Mouse (Mus musculus) midbrain, embryonic 11.5 days (tissue): ENCODE data around the gene Snx33. TPM values are rescaled to one million over a fixed set of nuclear protein-coding genes. Genes with fewer than 3 reads are reported as not detected.
"Not testable (repeated sequence)": the region's sequence is repeated elsewhere in the genome, so short reads cannot be mapped to it uniquely, and the experiment has no call there.

Source experiments
- ATAC-seq: fragments of 200-750 bp; cut with Nextera tagmentation; 2 replicates; pipeline ENCODE4 v1.8.0; 2017; ENCODE audit warnings: moderate TSS enrichment, moderate library complexity; ENCODE audit not compliant: low FRiP score
- DNase-seq: peaks from one replicate; pipeline ENCODE4 v3.0.0; 2015; ENCODE audit warnings: low spot score; ENCODE audit errors: missing footprints
- H3K27ac ChIP-seq: fragments of 300-500 bp; sonication (generic); 2 replicates; pipeline ENCODE4 v1.5.1; 2014; ENCODE audit warnings: low read depth, low read length
- H3K27me3 ChIP-seq: fragments of 300-500 bp; sonication (generic); 2 replicates; pipeline ENCODE4 v1.6.1; 2014; ENCODE audit warnings: mild to moderate bottlenecking, low read length, moderate library complexity, mixed read lengths; ENCODE audit not compliant: control insufficient read depth, insufficient read depth
- H3K36me3 ChIP-seq: fragments of 300-500 bp; sonication (generic); 2 replicates; pipeline ENCODE4 v1.6.1; 2014; ENCODE audit warnings: mild to moderate bottlenecking, low read length, moderate library complexity, mixed read lengths; ENCODE audit not compliant: control insufficient read depth, insufficient read depth
- H3K4me1 ChIP-seq: fragments of 300-500 bp; sonication (generic); 2 replicates; pipeline ENCODE4 v1.6.1; 2014; ENCODE audit warnings: low read length; ENCODE audit not compliant: control insufficient read depth, insufficient read depth
- H3K4me2 ChIP-seq: fragments of 300-500 bp; sonication (generic); 2 replicates; pipeline ENCODE4 v1.6.1; 2014; ENCODE audit warnings: mild to moderate bottlenecking, moderate library complexity
- H3K4me3 ChIP-seq: fragments of 300-500 bp; sonication (generic); 2 replicates; pipeline ENCODE4 v1.5.1; 2014; ENCODE audit warnings: low read depth, low read length
- H3K9ac ChIP-seq: fragments of 300-500 bp; sonication (generic); 2 replicates; pipeline ENCODE4 v1.6.1; 2014; ENCODE audit warnings: low read length
- H3K9me3 ChIP-seq: fragments of 300-500 bp; sonication (generic); 2 replicates; pipeline ENCODE4 v1.6.1; 2016; ENCODE audit warnings: low read length; ENCODE audit not compliant: control insufficient read depth
- WGBS: fragments of 180-500 bp; shearing (Covaris S2); extraction: QIAGEN DNeasy Blood & Tissue Kit; methylation state at CpG from one replicate; pipeline ENCODE4 v1.1.7; 2014; 5-methylcytosine and 5-hydroxymethylcytosine counted together
- polyA plus RNA-seq: library from polyadenylated mRNA; unstranded; fragments of >200 nt; fragmentation: Nextera tagmentation; extraction: Ambion mirVana; gene quantifications from 2 replicates; pipeline ENCODE4 v1.2.1, GENCODE M21; 2014

The Snx33 gene
- polyA plus RNA-seq, 1 experiment from 2014 or later = 4.9 TPM

DNA sequence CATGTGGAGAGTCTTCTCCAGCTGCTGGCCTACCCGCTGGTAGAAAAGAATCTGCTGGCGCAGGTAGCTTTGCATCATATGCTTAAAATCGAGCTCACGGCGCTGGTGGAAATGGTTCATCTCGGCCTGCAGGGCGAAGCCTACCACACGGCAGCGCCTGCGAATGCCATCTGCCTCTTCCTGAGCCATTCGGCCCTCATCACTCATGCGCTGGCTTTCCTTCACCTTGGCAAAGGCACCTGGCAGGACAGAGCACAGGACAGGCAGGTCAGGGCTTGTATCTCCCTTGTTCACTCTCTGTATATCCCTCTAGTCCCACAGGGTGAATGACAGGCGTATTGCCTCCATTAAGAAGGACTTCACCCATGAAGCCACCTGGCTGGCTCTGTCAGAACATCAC, 9.7 kb downstream of the Snx33 start:
- Histone ChIP-seq H3K9me3 (no peaks in the 10 kb centered on the region; the same call in 1 of the 2 replicates), H3K27me3 (no peaks in the 10 kb centered on the region), H3K4me1 (0 out of 2 replicates have a peak, but pooled peaks cover 2% of the 10 kb centered on the region), H3K36me3 (peaks cover 7% of the 10 kb centered on the region), H3K9ac (no peak overlapping the region), H3K4me2 (no peak overlapping the region), H3K27ac (no peak overlapping the region), H3K4me3 (no peak overlapping the region)
- no peak for DNase-seq
- no peak for ATAC-seq
- 96% methylated on average over 13 of the region's 13 CpGs for WGBS

GRCm38 (mm10) chr9:56917131-56917530, 11.0 kb downstream of the Snx33 start:
- no peak overlapping the region for H3K4me2 ChIP-seq
- 46% methylated on average over 2 of the region's 2 CpGs for WGBS
- ATAC-seq = no peak

GRCm38 (mm10) chr9:56915695-56916410, 12.3 kb downstream of the Snx33 start:
- Histone ChIP-seq H3K4me2 (no peak overlapping the region), H3K9me3 (no peaks in the 10 kb centered on the region), H3K27me3 (no peaks in the 10 kb centered on the region), H3K4me1 (no peaks in the 10 kb centered on the region), H3K9ac (no peak overlapping the region), H3K27ac (no peak overlapping the region), H3K36me3 (peaks cover 5% of the 10 kb centered on the region), H3K4me3 (no peak overlapping the region)
- no peak for ATAC-seq
- DNase-seq = no peak
- 82% methylated on average over 5 of the region's 5 CpGs for WGBS

More at GRCm38 (mm10) chr9:56917131-56917530, 11.0 kb downstream of the Snx33 start:
- Histone ChIP-seq H3K4me3 (no peak overlapping the region), H3K9me3 (no peaks in the 10 kb centered on the region; the same call in 1 of the 2 replicates), H3K9ac (no peak overlapping the region), H3K36me3 (peaks cover 7% of the 10 kb centered on the region), H3K4me1 (no peaks in the 10 kb centered on the region), H3K27me3 (no peaks in the 10 kb centered on the region), H3K27ac (no peak overlapping the region)
- no peak for DNase-seq

DNA sequence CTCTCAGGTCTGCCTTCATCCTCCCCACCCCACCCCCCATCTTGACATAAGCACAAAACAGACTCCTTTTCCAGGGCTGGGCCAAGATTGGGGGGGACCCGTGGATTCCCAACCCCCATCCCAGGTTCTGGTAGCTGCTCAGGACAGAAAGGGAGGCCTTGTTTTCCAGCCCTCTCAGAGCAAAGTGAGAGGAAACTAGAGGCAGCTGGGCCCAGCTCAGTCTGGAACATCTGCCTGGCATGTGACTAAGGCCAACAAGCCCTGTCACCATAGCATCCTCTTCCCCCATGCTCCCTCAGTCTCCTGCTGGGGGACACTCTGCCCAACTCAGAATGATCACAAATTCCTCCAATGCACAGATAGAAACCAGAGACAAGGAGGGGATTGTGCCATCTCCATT, 13.1 kb downstream of the Snx33 start:
- no peak overlapping the region for H3K9ac ChIP-seq

GRCm38 (mm10) chr9:56913991-56914390, 14.2 kb downstream of the Snx33 start:
- peaks cover 2% of the 10 kb centered on the region; the same call in 1 of the 2 replicates for H3K36me3 ChIP-seq
- no peak for ATAC-seq
- no peak overlapping the region for H3K27ac ChIP-seq
- no peak for DNase-seq
- no peaks in the 10 kb centered on the region for H3K4me1 ChIP-seq
- no peak overlapping the region for H3K9ac ChIP-seq
- H3K4me2 ChIP-seq = no peak overlapping the region
- H3K4me3 ChIP-seq = no peak overlapping the region
- no peaks in the 10 kb centered on the region for H3K9me3 ChIP-seq
- 90% methylated on average over 9 of the region's 9 CpGs for WGBS
- H3K27me3 ChIP-seq = no peaks in the 10 kb centered on the region

More for the DNA sequence above, 13.1 kb downstream of the Snx33 start:
- H3K4me3 ChIP-seq = no peak overlapping the region
- no peaks in the 10 kb centered on the region for H3K9me3 ChIP-seq
- no peak for DNase-seq
- H3K4me1 ChIP-seq = no peaks in the 10 kb centered on the region
- no peak overlapping the region for H3K27ac ChIP-seq
- H3K27me3 ChIP-seq = no peaks in the 10 kb centered on the region
- no peak for ATAC-seq
- 77% methylated on average over 1 of the region's 1 CpGs for WGBS
- H3K4me2 ChIP-seq = no peak overlapping the region
- peaks cover 5% of the 10 kb centered on the region for H3K36me3 ChIP-seq

- ATAC-seq = no peak
- Histone ChIP-seq H3K4me3 (no peak overlapping the region), H3K4me1 (no peaks in the 10 kb centered on the region), H3K9ac (no peak overlapping the region), H3K9me3 (no peaks in the 10 kb centered on the region), H3K27me3 (no peaks in the 10 kb centered on the region), H3K36me3 (no peaks in the 10 kb centered on the region), H3K27ac (no peak overlapping the region), H3K4me2 (no peak overlapping the region)
- 71% methylated on average over 1 of the region's 1 CpGs for WGBS
- no peak for DNase-seq
These were observed 17.2 kb downstream of the Snx33 start for GRCm38 (mm10) chr9:56911017-56911416.

DNA sequence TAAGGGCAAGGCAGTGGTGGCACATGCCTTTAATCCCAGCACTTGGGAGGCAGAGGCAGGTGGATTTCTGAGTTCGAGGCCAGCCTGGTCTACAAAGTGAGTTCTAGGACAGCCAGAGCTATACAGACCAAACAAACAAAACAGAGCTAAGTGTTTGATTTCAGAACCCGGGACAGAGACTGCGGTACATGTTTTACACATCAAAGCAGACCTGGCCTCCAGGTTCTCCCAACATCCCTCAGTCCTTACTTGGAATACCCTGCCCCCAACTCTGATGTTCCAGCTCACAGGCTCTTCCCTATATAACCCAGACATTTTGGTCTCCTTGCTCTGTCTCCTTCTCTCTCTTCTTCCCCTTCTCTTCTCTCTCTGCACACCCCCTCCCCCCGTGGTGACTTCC, 18.2 kb downstream of the Snx33 start:
- not testable (repeated sequence) for DNase-seq, H3K9me3 ChIP-seq, H3K4me1 ChIP-seq, ATAC-seq, H3K27me3 ChIP-seq, H3K9ac ChIP-seq, H3K4me3 ChIP-seq, H3K27ac ChIP-seq, H3K36me3 ChIP-seq, H3K4me2 ChIP-seq
- 65% methylated on average over 4 of the region's 4 CpGs for WGBS

DNA sequence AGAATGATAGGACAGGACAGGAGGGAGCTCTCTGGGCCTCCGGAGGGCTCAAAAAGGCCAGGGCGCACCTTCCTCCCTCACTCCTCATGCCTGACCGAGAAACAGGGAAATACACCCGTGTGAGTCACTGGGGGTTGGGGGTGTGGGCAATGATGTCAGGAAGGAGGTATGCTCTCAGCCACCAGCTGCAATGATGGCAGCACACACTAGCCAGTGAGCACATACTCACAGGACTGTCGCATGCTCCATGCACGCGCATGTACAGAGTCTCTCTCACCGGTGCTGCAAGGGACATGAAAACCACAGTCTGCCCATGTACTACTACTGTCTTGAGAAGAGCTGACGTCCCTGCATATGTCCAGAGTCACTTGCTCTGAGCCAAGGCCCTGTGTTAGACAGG, 20.6 kb downstream of the Snx33 start:
- no peak overlapping the region for H3K27ac ChIP-seq
- no peaks in the 10 kb centered on the region for H3K4me1 ChIP-seq
- WGBS = 85% methylated on average over 9 of the region's 9 CpGs
- no peaks in the 10 kb centered on the region for H3K9me3 ChIP-seq
- no peaks in the 10 kb centered on the region for H3K27me3 ChIP-seq
- DNase-seq (no peak), ATAC-seq (no peak)
- no peak overlapping the region for H3K4me3 ChIP-seq
- H3K9ac ChIP-seq = no peak overlapping the region
- no peak overlapping the region for H3K4me2 ChIP-seq
- H3K36me3 ChIP-seq = no peaks in the 10 kb centered on the region

- no peak for DNase-seq
- no peak overlapping the region for H3K27ac ChIP-seq
- H3K4me3 ChIP-seq = no peak overlapping the region
- H3K4me2 ChIP-seq = no peak overlapping the region
- no peaks in the 10 kb centered on the region for H3K4me1 ChIP-seq
- H3K9ac ChIP-seq = no peak overlapping the region
- 84% methylated on average over 3 of the region's 3 CpGs for WGBS
- no peaks in the 10 kb centered on the region for H3K27me3 ChIP-seq
- no peaks in the 10 kb centered on the region for H3K36me3 ChIP-seq
- no peak for ATAC-seq
- H3K9me3 ChIP-seq = no peaks in the 10 kb centered on the region
These were observed 24.5 kb downstream of the Snx33 start for GRCm38 (mm10) chr9:56903662-56904061.
